Mouse (Mus musculus) thymus, adult 18-20 months (tissue): Measurements from ENCODE around the gene Dbi.

Source experiments
- DNase-seq, 2 experiments: peaks; one replicate each; pipeline ENCODE4 v3.0.0; 2022; ENCODE audit warnings: mixed read lengths in 2 of 2

Dbi gene

GRCm38 (mm10) chr1:120082957-120083585 lies 37.8 kb downstream of the Dbi start:
- no peak for DNase-seq

- DNase-seq: no peak
These were observed 40.2 kb downstream of the Dbi start for GRCm38 (mm10) chr1:120080632-120081031.

- DNase-seq: no peak
These were observed 43.0 kb downstream of the Dbi start for GRCm38 (mm10) chr1:120077746-120078410.

GRCm38 (mm10) chr1:120075507-120075906 lies 45.4 kb downstream of the Dbi start:
- no peak for DNase-seq

GRCm38 (mm10) chr1:120074931-120075330 lies 45.9 kb downstream of the Dbi start:
- DNase-seq: no peak

- DNase-seq: no peak
These were observed 46.6 kb downstream of the Dbi start for GRCm38 (mm10) chr1:120074307-120074702.

GRCm38 (mm10) chr1:120073519-120074306 lies 47.2 kb downstream of the Dbi start, which contains the start of gene Tmem37:
Gene Tmem37, minus strand, starts transcription at chr1:120074074.
- DNase-seq: no peak

GRCm38 (mm10) chr1:120072900-120073299 lies 48.0 kb downstream of the Dbi start:
- no peak for DNase-seq

GRCm38 (mm10) chr1:120071133-120071532 lies 49.7 kb downstream of the Dbi start:
- no peak for DNase-seq

GRCm38 (mm10) chr1:120070168-120070567 lies 50.7 kb downstream of the Dbi start:
- DNase-seq: no peak

GRCm38 (mm10) chr1:120069120-120069519 lies 51.8 kb downstream of the Dbi start:
- no peak for DNase-seq

GRCm38 (mm10) chr1:120066625-120067024 lies 54.3 kb downstream of the Dbi start:
- no peak for DNase-seq

- DNase-seq: no peak
These were observed 54.7 kb downstream of the Dbi start for GRCm38 (mm10) chr1:120066159-120066558.

GRCm38 (mm10) chr1:120064036-120064682 lies 56.7 kb downstream of the Dbi start:
- no peak for DNase-seq
